Mouse (Mus musculus) cerebellum, adult 2 months (tissue): ENCODE data around the gene Zfp467.

Source experiments
- CTCF ChIP-seq: fragments of 200-500 bp; IDR thresholded peaks from 2 replicates; pipeline ENCODE4 v1.5.1; 2011; ENCODE audit warnings: low read depth, mild to moderate bottlenecking, control low read depth, low read length, moderate library complexity, borderline replicate concordance; ENCODE audit not compliant: insufficient read depth
- POLR2A ChIP-seq: fragments of 200-500 bp; IDR thresholded peaks from 2 replicates; pipeline ENCODE4 v1.6.1; 2011; ENCODE audit warnings: low read length, control low read depth, borderline replicate concordance; ENCODE audit not compliant: insufficient read depth

GRCm38 (mm10) chr6:48470739-48471138 is 25.1 kb upstream of the Zfp467 start:
- TF ChIP-seq POLR2A (no peak), CTCF (no peak)
